Mouse (Mus musculus) intestine, embryonic 15.5 days (tissue): ENCODE results near the gene Cfap206. TPM values are rescaled to one million over a fixed set of nuclear protein-coding genes. Genes with fewer than 3 reads are reported as not detected.

ENCODE experiments used
- ATAC-seq: fragments of 200-750 bp; cut with Nextera tagmentation; 2 replicates; pipeline ENCODE4 v1.8.0; 2017; ENCODE audit warnings: moderate TSS enrichment, moderate library complexity
- H3K27ac ChIP-seq: fragments of 300-500 bp; sonication (generic); 2 replicates; pipeline ENCODE4 v1.5.1; 2015; ENCODE audit warnings: mild to moderate bottlenecking, inconsistent platforms
- H3K27me3 ChIP-seq: fragments of 300-500 bp; sonication (generic); replicated peaks from 2 replicates; pipeline ENCODE4 v1.6.1; 2015; ENCODE audit warnings: inconsistent platforms
- H3K36me3 ChIP-seq: fragments of 300-500 bp; sonication (generic); 2 replicates; pipeline ENCODE4 v1.6.1; 2015; ENCODE audit warnings: inconsistent platforms
- H3K4me1 ChIP-seq: fragments of 300-500 bp; sonication (generic); replicated peaks from 2 replicates; pipeline ENCODE4 v1.6.1; 2015; ENCODE audit warnings: inconsistent platforms
- H3K4me2 ChIP-seq: fragments of 300-500 bp; sonication (generic); replicated peaks from 2 replicates; pipeline ENCODE4 v1.6.1; 2015; ENCODE audit warnings: mild to moderate bottlenecking, inconsistent platforms
- H3K4me3 ChIP-seq: fragments of 300-500 bp; sonication (generic); replicated peaks from 2 replicates; pipeline ENCODE4 v1.5.1; 2015; ENCODE audit warnings: inconsistent platforms
- H3K9ac ChIP-seq: fragments of 300-500 bp; sonication (generic); 2 replicates; pipeline ENCODE4 v1.6.1; 2015; ENCODE audit warnings: inconsistent platforms
- H3K9me3 ChIP-seq: fragments of 300-500 bp; sonication (generic); 2 replicates; pipeline ENCODE4 v1.6.1; 2016; ENCODE audit warnings: inconsistent platforms
- WGBS: fragments of 180-500 bp; shearing (Covaris S2); methylation state at CpG from one replicate; pipeline ENCODE4 v1.1.7; 2015; 5-methylcytosine and 5-hydroxymethylcytosine counted together
- polyA plus RNA-seq: library from polyadenylated mRNA; unstranded; fragments of >200 nt; fragmentation: Nextera tagmentation; extraction: Ambion mirVana; gene quantifications from 2 replicates; pipeline ENCODE4 v1.2.1, GENCODE M21; 2015

Cfap206 gene
- polyA plus RNA-seq, 1 experiment from 2014 or later: 0.20 TPM

- H3K27ac ChIP-seq: no peak overlapping the region
- H3K9ac ChIP-seq: no peak overlapping the region
- ATAC-seq: no peak
- 86% methylated on average over 2 of the region's 2 CpGs for WGBS
- H3K4me2 ChIP-seq: no peak overlapping the region
- no peaks in the 10 kb centered on the region for H3K27me3 ChIP-seq
- no peaks in the 10 kb centered on the region for H3K9me3 ChIP-seq
- no peak overlapping the region for H3K4me3 ChIP-seq
- H3K36me3 ChIP-seq: peaks cover 37% of the 10 kb centered on the region
- no peaks in the 10 kb centered on the region for H3K4me1 ChIP-seq
Measured at GRCm38 (mm10) chr4:34659012-34659411, 71.0 kb downstream of the Cfap206 start.

- H3K4me3 ChIP-seq: no peak overlapping the region
- no peak for ATAC-seq
- H3K27ac ChIP-seq: no peak overlapping the region
- H3K9me3 ChIP-seq: no peaks in the 10 kb centered on the region
- 94% methylated on average over 10 of the region's 10 CpGs for WGBS
- H3K9ac ChIP-seq: no peak overlapping the region
- no peaks in the 10 kb centered on the region for H3K4me1 ChIP-seq
- no peaks in the 10 kb centered on the region for H3K27me3 ChIP-seq
- H3K36me3 ChIP-seq: peaks cover 28% of the 10 kb centered on the region
- no peak overlapping the region for H3K4me2 ChIP-seq
Measured at GRCm38 (mm10) chr4:34656101-34656500, 73.9 kb downstream of the Cfap206 start.

- H3K4me2 ChIP-seq: no peak overlapping the region
- no peaks in the 10 kb centered on the region for H3K4me1 ChIP-seq
- H3K4me3 ChIP-seq: no peak overlapping the region
- H3K9me3 ChIP-seq: no peaks in the 10 kb centered on the region
- H3K27ac ChIP-seq: no peak overlapping the region
- H3K9ac ChIP-seq: no peak overlapping the region
- WGBS: 85% methylated on average over 7 of the region's 7 CpGs
- H3K36me3 ChIP-seq: peaks cover 19% of the 10 kb centered on the region; the same call in 1 of the 2 replicates
- no peak for ATAC-seq
- H3K27me3 ChIP-seq: no peaks in the 10 kb centered on the region
Measured at GRCm38 (mm10) chr4:34653179-34653578, 76.8 kb downstream of the Cfap206 start.

- Histone ChIP-seq H3K4me3 (no peak overlapping the region), H3K27ac (no peak overlapping the region), H3K36me3 (peaks cover 14% of the 10 kb centered on the region), H3K4me1 (no peaks in the 10 kb centered on the region), H3K4me2 (no peak overlapping the region), H3K9me3 (no peaks in the 10 kb centered on the region), H3K27me3 (no peaks in the 10 kb centered on the region), H3K9ac (no peak overlapping the region)
- ATAC-seq: no peak
Measured at GRCm38 (mm10) chr4:34644779-34645178, 85.2 kb downstream of the Cfap206 start.

- no peaks in the 10 kb centered on the region for H3K9me3 ChIP-seq
- H3K27me3 ChIP-seq: no peaks in the 10 kb centered on the region
- peaks cover 10% of the 10 kb centered on the region for H3K36me3 ChIP-seq
- no peaks in the 10 kb centered on the region for H3K4me1 ChIP-seq
- H3K4me3 ChIP-seq: no peak overlapping the region
- 97% methylated on average over 3 of the region's 3 CpGs for WGBS
- no peak for ATAC-seq
- H3K9ac ChIP-seq: no peak overlapping the region
- no peak overlapping the region for H3K27ac ChIP-seq
- H3K4me2 ChIP-seq: no peak overlapping the region
Measured at GRCm38 (mm10) chr4:34640731-34641130, 89.3 kb downstream of the Cfap206 start.

- ATAC-seq: no peak
- Histone ChIP-seq H3K36me3 (peaks cover 10% of the 10 kb centered on the region), H3K4me3 (no peak overlapping the region), H3K27me3 (no peaks in the 10 kb centered on the region), H3K4me2 (no peak overlapping the region), H3K9ac (no peak overlapping the region), H3K27ac (no peak overlapping the region), H3K9me3 (no peaks in the 10 kb centered on the region), H3K4me1 (no peaks in the 10 kb centered on the region)
- 81% methylated on average over 5 of the region's 5 CpGs for WGBS
Measured at GRCm38 (mm10) chr4:34639745-34640364, 90.2 kb downstream of the Cfap206 start.

Other genes with a start within 250 kb of the Cfap206 start
- 43.8 and 51.3 TPM in 2 replicates for gene Akirin2, start 179.3 kb downstream of the Cfap206 start, polyA plus RNA-seq
- gene Orc3, start 115.3 kb downstream of the Cfap206 start, polyA plus RNA-seq: 65.7 and 78.8 TPM in 2 replicates
- 70.8 and 74.8 TPM in 2 replicates for gene Rars2, start 115.2 kb downstream of the Cfap206 start, polyA plus RNA-seq
- 61.6 and 71.4 TPM in 2 replicates for gene Slc35a1, start 42.8 kb downstream of the Cfap206 start, polyA plus RNA-seq
- gene Gm136, start 26.1 kb upstream of the Cfap206 start, polyA plus RNA-seq: not detected in 2 replicates
- gene Smim8, start 48.2 kb upstream of the Cfap206 start, polyA plus RNA-seq: 41.5 and 49.1 TPM in 2 replicates
- 14.9 and 16.8 TPM in 2 replicates for gene Zfp292, start 152.8 kb upstream of the Cfap206 start, polyA plus RNA-seq
- not detected in 2 replicates for gene Cga, start 163.6 kb upstream of the Cfap206 start, polyA plus RNA-seq